Mouse (Mus musculus) adrenal gland, postnatal 25 days (tissue): ENCODE data around the gene Mrps16. TPM values are rescaled to one million over a fixed set of nuclear protein-coding genes. Genes with fewer than 3 reads are reported as not detected.

Source experiments
- DNase-seq: peaks from one replicate; pipeline ENCODE4 v3.0.0; 2021; ENCODE audit warnings: mixed read lengths
- long read RNA-seq: library from polyadenylated mRNA; stranded (forward); transcript quantifications from one replicate; pipeline ENCODE4 v2.0.0, GENCODE M21; 2021
- total RNA-seq: library from RNA; stranded (reverse); gene quantifications from 2 replicates; pipeline ENCODE4 v1.2.3, GENCODE M21; 2021

The Mrps16 gene
- total RNA-seq: 51.0 and 53.3 TPM in 2 replicates
- long read RNA-seq, transcript Mrps16-201 (3 exons, 2,572 nt): major isoform, 41 of 57 reads
- long read RNA-seq, partial matches to known transcripts: 4 of 57 reads
- long read RNA-seq, other reads (novel, unspliced or antisense): 10 of 57 reads

DNA sequence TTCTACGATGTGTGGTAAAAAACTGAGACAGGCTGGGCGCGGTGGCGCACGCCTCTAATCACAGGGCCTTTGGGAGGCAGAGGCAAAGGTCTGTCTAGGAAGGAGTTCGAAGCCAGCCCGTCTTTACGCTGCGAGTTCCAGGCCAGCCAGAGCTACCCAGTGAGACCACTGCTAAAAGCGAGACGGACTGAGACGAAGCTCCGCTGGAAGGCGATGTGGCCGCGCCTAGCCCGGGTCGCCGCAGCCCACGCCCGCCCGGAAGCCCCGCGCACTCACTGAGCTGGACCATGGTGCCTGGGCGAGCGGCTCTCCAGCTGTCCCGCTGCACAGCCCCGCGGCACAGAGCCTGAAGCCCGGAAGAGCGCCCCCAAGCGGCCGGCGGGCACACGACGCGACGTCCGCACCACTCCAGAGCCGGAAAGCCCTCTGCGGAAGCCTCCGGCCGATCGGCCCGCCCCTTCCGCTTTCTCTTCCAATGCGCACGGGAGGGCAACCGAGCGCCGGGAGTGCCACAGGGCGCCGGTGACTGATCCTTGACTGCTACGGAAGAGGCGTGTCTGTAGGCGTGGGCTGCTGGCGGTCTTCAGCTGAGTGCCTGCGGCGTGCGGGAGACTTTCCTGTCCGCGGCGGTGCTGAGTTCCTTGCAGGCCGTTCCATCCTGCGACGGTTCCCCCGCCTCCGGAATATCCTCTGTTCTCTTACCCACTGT lies at the start of gene Mrps16:
Gene Mrps16 (minus strand): TSS at position 430 of the 709 bp plus-strand sequence.
- DNase-seq: peak; percentile 93

GRCm38 (mm10) chr14:20442252-20442651 lies 48.8 kb upstream of the Mrps16 start:
- DNase-seq: no peak

GRCm38 (mm10) chr14:20436976-20437375 lies 43.5 kb upstream of the Mrps16 start:
- no peak for DNase-seq

DNA sequence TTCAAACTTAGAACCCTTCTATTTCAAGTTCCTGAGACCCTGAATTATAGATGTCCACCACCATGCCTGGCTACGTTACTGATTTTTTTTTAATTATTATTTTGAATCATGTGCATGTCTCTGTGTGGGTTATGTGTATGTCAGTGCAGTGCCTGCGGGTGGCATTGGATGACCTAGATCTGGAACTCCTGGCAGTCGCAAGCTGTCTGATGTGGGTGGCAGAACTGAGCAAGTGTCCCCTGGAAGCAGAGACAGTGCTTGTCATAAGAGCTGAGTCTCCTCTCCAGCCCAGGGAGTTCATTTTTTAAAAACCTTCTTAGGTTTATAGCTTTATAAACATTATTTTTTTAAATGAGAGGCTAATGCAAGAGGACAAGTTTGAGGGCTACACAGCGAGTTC lies 39.0 kb upstream of the Mrps16 start:
- DNase-seq: no peak

- DNase-seq: no peak
These were observed 38.3 kb upstream of the Mrps16 start for GRCm38 (mm10) chr14:20431726-20432125.

DNA sequence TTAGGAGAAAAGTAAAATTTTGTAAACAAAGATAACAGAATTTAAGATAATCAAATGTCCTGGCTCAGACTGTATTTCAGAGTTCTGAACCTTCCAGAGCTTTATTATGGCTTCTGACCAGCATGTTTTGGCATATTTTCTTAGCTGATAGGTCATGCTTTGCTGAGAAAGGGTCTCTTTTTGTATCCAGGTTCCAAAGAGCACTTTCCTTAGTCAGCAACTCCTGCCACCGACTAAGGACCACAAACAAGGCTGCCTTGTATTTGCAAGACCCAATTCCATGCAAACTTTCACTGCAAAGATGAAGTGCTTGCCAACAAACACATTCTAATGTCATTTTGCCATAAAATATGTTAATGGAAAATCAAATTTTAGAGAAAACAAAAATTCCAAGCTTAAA lies 36.4 kb upstream of the Mrps16 start:
- DNase-seq: no peak

DNA sequence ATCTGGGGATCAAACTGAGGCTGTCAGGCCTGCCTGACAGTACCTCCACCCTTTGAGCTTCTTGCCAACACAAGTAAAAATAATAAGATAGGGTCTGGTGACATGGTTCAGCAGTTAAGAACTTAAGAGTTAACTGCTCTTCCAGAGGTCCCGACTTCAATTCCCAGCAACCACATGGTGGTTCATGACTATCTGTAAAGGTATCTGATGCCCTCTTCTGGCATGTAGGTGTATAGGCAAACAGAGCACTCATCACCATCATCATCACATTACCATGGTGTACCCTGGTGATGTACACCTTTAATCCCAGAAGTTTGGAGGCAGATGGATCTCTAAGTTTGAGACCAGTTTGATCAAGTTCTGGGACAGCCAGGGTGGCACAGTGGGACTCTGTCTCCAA lies 35.2 kb upstream of the Mrps16 start:
- no peak for DNase-seq

- no peak for DNase-seq
These were observed 29.6 kb upstream of the Mrps16 start for GRCm38 (mm10) chr14:20423046-20423445.

DNA sequence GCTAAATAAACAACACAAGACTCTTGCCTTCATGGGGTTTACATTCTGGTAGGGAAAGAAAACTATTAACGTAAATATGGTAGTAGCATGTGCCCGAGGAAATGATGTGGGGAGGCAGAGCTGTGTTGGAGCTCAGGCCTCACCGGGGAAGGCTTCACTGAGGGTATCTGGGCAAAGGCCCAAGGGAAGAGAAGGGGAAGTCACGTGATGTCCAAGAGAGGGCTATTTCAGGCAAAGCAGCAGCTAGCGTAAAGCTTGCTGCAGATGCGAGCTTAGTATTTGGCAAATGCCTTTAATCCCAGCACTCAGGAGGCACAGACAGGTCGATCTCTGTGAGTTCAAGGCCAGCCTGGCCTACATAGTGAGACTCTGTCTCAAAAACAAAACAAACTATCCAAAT lies 28.8 kb upstream of the Mrps16 start:
- no peak for DNase-seq

DNA sequence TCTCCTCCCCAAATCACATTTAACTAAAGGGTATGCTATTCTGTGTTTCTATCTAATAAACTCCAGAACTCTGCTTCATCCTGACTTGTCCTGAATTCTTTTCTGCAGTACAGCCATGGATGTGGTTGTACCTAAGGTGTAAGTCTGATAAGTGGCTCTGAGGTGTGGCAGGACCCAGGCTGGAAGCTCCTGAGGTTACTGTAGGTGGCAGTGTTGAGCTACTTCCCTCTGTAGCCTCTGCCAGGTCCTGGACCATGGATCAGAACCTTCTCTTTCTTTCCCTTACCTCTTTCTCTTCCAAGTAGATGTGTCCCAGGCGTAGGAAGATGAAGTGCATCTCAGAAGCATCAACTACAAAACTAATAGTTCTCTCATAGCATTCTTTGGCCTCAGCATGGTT lies 6.6 kb upstream of the Mrps16 start:
- DNase-seq: no peak

DNA sequence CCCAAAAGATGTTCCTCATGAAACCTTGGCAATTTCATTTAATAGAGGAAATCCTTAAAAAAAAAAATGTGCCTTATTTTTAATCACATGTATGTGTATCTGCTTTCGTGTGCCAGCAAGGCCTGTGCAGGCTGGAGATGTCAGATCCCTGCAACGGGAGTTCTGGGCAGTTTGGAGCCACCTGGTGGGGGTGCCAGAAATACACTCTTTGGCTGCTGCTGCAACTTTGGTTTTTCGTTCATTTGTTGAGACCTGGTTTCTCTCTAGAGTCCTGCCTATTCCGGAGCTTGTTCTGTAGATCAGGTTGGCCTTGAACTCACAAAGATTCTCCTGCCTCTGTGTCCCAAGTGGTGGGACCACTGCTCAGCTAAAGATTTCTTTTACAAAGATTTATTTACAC lies 5.4 kb upstream of the Mrps16 start:
- peak; percentile 47 for DNase-seq

- no peak for DNase-seq
These were observed 3.8 kb upstream of the Mrps16 start for GRCm38 (mm10) chr14:20397220-20397619.

- no peak for DNase-seq
These were observed 1.1 kb downstream of the Mrps16 start for GRCm38 (mm10) chr14:20392326-20392725.

- no peak for DNase-seq
These were observed 3.9 kb downstream of the Mrps16 start for GRCm38 (mm10) chr14:20389446-20390079.

DNA sequence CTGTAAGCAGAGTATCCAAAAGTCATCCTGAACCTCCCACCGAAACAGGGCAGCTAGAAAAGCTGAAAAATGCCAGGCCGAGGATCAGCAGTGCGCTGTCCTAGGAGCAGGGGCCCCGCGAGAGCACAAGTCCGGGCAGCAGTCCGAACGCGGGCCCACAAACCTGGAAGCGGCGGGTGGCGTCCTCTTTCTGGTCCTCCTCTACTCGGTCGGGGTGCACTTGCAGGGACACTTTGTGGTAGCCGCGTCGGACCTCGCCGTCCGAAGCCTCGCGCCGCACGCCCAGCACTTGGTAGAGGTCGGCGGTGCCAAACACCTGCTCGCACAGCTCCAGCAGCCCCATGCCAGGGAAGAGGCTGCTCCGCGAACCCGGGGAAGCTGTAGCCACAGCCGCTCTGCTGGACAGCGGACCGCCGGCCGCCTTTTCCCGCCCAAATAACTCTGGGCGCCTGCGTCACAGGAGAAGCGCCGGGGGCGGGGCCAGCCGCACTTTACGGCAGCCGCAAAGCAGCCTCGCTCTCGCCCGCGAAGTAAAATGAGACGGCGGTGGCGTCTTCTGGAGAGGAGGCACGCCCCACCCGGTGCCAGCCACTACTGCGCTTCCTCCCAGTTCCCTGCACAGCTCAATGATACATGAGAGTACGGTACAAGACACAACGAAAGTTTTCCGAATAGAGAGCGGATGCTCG lies 4.8 kb downstream of the Mrps16 start, which contains the start of gene Dnajc9:
Gene Dnajc9 (minus strand): TSS at position 470 of the 689 bp plus-strand sequence.
- peak; percentile 96 for DNase-seq

DNA sequence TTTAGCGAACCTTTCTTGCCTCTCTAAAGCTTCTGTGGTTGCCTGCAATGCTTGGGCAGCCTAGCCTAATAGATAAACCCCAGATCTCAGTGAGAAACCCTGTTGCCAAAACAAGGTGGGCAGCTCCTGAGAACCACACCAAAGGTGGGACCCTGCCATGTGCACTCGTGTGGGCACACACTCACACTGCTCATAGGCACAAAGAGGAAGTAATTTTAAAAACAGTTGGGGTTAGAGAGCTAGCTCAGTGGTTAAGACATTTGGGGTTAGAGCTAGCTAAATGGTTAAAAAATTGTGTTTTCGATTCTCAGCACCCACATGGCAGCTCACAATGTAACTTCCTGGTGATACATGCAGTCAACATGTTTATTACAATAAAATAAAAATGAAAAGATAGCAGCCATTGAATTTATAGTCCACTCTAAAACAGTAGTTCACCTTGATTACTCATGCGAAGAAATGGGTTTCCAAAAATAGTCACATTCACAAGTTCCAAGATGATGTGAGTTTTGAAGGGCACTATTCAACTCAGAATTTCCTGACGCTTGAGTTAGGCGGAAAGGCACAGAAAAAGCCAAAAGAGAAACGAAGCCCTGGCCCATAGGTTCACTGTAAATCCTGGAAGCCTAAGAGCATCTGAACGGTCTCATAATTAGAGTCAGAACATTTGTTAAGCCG lies 13.5 kb downstream of the Mrps16 start:
- DNase-seq: no peak

DNA sequence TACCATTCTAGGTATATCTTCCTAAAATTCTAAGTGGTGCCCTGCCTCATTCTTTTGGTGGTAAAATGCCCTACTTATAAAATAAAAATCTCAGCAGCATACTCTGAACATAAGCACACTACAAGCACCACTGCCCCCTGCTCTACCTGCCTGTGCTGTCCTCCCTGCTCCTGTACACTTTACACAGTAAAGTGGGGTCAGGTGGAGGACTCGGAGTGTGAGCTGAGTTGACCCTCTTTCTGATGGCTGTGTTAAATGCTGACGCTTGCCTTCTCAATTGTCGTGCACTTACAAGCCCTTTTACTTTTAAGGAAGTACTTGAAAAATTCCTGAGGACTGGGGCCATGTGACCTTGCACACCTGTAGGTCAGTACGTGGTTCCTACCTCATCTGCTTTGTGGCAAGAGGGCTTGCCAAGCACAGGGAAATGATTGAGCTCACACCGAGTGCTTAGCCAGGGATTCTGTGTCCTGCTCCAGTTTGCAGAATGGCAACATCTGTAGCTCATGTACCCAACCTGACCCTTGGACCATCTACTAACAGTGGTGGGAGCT lies 14.3 kb downstream of the Mrps16 start:
- DNase-seq: no peak

DNA sequence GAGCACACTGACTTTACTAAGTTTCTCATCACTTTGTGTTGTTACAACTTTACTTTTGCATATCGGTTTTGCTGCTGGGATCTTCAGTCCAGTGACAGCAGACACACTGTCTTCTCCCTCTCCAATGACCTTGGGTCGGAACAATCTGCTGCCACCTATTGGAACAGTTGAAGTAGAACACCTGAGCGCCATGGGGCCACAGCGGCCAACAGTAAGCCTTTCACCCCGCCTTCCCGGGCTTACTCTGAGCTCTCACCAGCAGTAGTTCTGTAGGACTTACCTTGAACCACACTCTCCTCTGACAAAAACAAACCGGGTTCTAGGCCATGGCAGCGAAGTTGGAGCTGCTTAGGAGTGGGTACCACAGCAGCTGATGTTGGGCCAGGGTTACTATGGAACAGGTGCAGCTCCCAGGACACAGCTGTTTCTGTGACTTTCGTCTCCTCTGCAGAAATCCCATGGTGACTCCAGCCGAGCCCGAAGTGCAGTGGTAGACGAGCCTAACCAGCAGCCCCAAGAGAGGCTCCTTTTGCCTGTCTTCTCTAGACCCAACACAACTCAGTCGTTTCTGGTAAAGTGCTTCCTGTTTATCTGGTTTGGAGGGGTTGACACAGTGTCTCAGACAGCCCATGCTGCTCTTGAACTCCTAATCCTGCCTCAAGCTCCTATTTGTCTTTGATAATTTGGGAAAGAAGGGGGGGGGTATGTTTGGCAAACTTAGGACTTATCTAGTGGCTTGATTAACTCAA lies 14.9 kb downstream of the Mrps16 start:
- DNase-seq: peak; percentile 47

- peak; percentile 41 for DNase-seq
These were observed 16.3 kb downstream of the Mrps16 start for GRCm38 (mm10) chr14:20377112-20377521.

DNA sequence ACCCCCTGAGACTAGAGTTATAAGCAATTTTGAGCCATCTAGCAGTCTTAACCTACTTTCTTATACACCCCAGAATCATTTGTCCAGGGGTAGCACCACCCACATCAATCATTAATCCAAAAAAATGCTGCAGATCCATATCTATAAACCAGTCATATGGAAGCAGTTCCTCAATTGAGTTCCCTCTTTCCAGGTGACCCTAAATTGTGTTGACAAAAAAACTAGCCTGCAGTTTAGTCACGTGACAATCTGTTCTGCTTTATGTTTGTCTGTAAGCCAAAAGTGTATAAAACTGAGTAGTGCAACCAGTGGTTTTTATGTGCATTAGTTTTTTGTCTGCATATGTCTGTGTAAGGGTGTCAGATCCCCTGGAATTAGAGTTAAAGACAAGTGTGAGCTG lies 21.6 kb downstream of the Mrps16 start:
- no peak for DNase-seq

- DNase-seq: no peak
These were observed 22.6 kb downstream of the Mrps16 start for GRCm38 (mm10) chr14:20370798-20371197.
